Mouse (Mus musculus) midbrain, embryonic 13.5 days (tissue): ENCODE data around the gene Olfr25. TPM values are rescaled to one million over a fixed set of nuclear protein-coding genes. Genes with fewer than 3 reads are reported as not detected.

Experiments
- ATAC-seq: fragments of 200-750 bp; cut with Nextera tagmentation; 2 replicates; pipeline ENCODE4 v1.8.0; 2017; ENCODE audit warnings: mild to moderate bottlenecking, moderate TSS enrichment, moderate library complexity
- H3K27ac ChIP-seq: fragments of 300-500 bp; sonication (generic); 2 replicates; pipeline ENCODE4 v1.5.1; 2015; ENCODE audit warnings: inconsistent platforms, mild to moderate bottlenecking, moderate library complexity
- H3K27me3 ChIP-seq: fragments of 300-500 bp; sonication (generic); 2 replicates; pipeline ENCODE4 v1.6.1; 2015; ENCODE audit warnings: mild to moderate bottlenecking, inconsistent platforms
- H3K36me3 ChIP-seq: fragments of 300-500 bp; sonication (generic); 2 replicates; pipeline ENCODE4 v1.6.1; 2015; ENCODE audit warnings: mild to moderate bottlenecking, inconsistent platforms
- H3K4me1 ChIP-seq: fragments of 300-500 bp; sonication (generic); replicated peaks from 2 replicates; pipeline ENCODE4 v1.6.1; 2015; ENCODE audit warnings: inconsistent platforms
- H3K4me2 ChIP-seq: fragments of 300-500 bp; sonication (generic); replicated peaks from 2 replicates; pipeline ENCODE4 v1.6.1; 2015; ENCODE audit warnings: moderate library complexity, mild to moderate bottlenecking, inconsistent platforms
- H3K4me3 ChIP-seq: fragments of 300-500 bp; sonication (generic); replicated peaks from 2 replicates; pipeline ENCODE4 v1.5.1; 2015; ENCODE audit warnings: mild to moderate bottlenecking, inconsistent platforms
- H3K9ac ChIP-seq: fragments of 300-500 bp; sonication (generic); replicated peaks from 2 replicates; pipeline ENCODE4 v1.6.1; 2015; ENCODE audit warnings: mild to moderate bottlenecking, inconsistent platforms
- H3K9me3 ChIP-seq: fragments of 300-500 bp; sonication (generic); 2 replicates; pipeline ENCODE4 v1.6.1; 2016; ENCODE audit warnings: mild to moderate bottlenecking, inconsistent platforms
- whole genome bisulfite sequencing: fragments of 180-500 bp; shearing (Covaris S2); methylation state at CpG from one replicate; pipeline ENCODE4 v1.1.7; 2015; 5-methylcytosine and 5-hydroxymethylcytosine counted together
- polyA plus RNA-seq: library from polyadenylated mRNA; unstranded; fragments of >200 nt; fragmentation: Nextera tagmentation; extraction: Ambion mirVana; gene quantifications from 2 replicates; pipeline ENCODE4 v1.2.1, GENCODE M21; 2015

The Olfr25 gene
- polyA plus RNA-seq, result not detected in 2 replicates

- 76% methylated on average over 3 of the region's 3 CpGs for WGBS
- Histone ChIP-seq H3K9ac (no peak within 1 kb of the TSS), H3K4me2 (no peak within 1 kb of the TSS), H3K4me1 (no peaks in the 10 kb centered on the region), H3K27ac (no peak within 1 kb of the TSS), H3K36me3 (no peaks in the 10 kb centered on the region), H3K4me3 (no peak within 1 kb of the TSS), H3K9me3 (no peaks in the 10 kb centered on the region), H3K27me3 (no peaks in the 10 kb centered on the region)
- ATAC-seq, result no peak
These were observed at the start of gene Olfr25 for GRCm38 (mm10) chr9:38328760-38329159. TSS of gene Olfr25 (plus strand) at chr9:38329060.

GRCm38 (mm10) chr9:38290807-38291206 is 38.1 kb upstream of the Olfr25 start, which contains the start of gene Olfr896-ps1:
TSS of gene Olfr896-ps1 (plus strand) at chr9:38291107.
- Histone ChIP-seq H3K4me3 (no peak within 1 kb of the TSS), H3K4me2 (no peak within 1 kb of the TSS), H3K9ac (no peak within 1 kb of the TSS), H3K27me3 (no peaks in the 10 kb centered on the region), H3K9me3 (no peaks in the 10 kb centered on the region), H3K27ac (no peak within 1 kb of the TSS), H3K4me1 (no peaks in the 10 kb centered on the region), H3K36me3 (no peaks in the 10 kb centered on the region)
- ATAC-seq, result no peak
- whole genome bisulfite sequencing, result 83% methylated on average over 1 of the region's 1 CpGs

- Histone ChIP-seq H3K9me3 (no peaks in the 10 kb centered on the region), H3K4me2 (no peak within 1 kb of the TSS), H3K27me3 (no peaks in the 10 kb centered on the region), H3K27ac (no peak within 1 kb of the TSS), H3K9ac (no peak within 1 kb of the TSS), H3K4me3 (no peak within 1 kb of the TSS), H3K36me3 (no peaks in the 10 kb centered on the region), H3K4me1 (no peaks in the 10 kb centered on the region)
- no peak for ATAC-seq
- WGBS, result 95% methylated on average over 4 of the region's 4 CpGs
These were observed 19.3 kb downstream of the Olfr25 start, which contains the start of gene Olfr898 for GRCm38 (mm10) chr9:38348111-38348510. TSS of gene Olfr898 (plus strand) at chr9:38348411.

- Histone ChIP-seq H3K4me2 (no peak within 1 kb of the TSS), H3K36me3 (no peaks in the 10 kb centered on the region), H3K9me3 (no peaks in the 10 kb centered on the region), H3K27ac (no peak within 1 kb of the TSS), H3K4me3 (no peak within 1 kb of the TSS), H3K27me3 (no peaks in the 10 kb centered on the region), H3K9ac (no peak within 1 kb of the TSS), H3K4me1 (no peaks in the 10 kb centered on the region)
- 85% methylated on average over 2 of the region's 2 CpGs for WGBS
- ATAC-seq, result no peak
These were observed 37.7 kb downstream of the Olfr25 start, which contains the start of gene Olfr250 for GRCm38 (mm10) chr9:38366596-38366995. TSS of gene Olfr250 (plus strand) at chr9:38366896.

GRCm38 (mm10) chr9:38376786-38377185 is 47.9 kb downstream of the Olfr25 start, which contains the start of gene Olfr251:
TSS of gene Olfr251 (plus strand) at chr9:38377086.
- Histone ChIP-seq H3K9ac (no peak within 1 kb of the TSS), H3K27ac (no peak within 1 kb of the TSS), H3K4me1 (no peaks in the 10 kb centered on the region), H3K9me3 (no peaks in the 10 kb centered on the region), H3K4me3 (no peak within 1 kb of the TSS), H3K27me3 (no peaks in the 10 kb centered on the region), H3K36me3 (no peaks in the 10 kb centered on the region), H3K4me2 (no peak within 1 kb of the TSS)
- ATAC-seq, result no peak
- WGBS, result 73% methylated on average over 2 of the region's 2 CpGs

Other genes with a start within 250 kb of the Olfr25 start
- not detected in 2 replicates for gene Olfr887, start 245.0 kb upstream of the Olfr25 start, polyA plus RNA-seq
- not detected in 2 replicates for gene Olfr888, start 220.9 kb upstream of the Olfr25 start, polyA plus RNA-seq
- 0.06 and 0.07 TPM in 2 replicates for gene Olfr889, start 213.9 kb upstream of the Olfr25 start, polyA plus RNA-seq
- not detected in 2 replicates for gene Olfr890, start 186.5 kb upstream of the Olfr25 start, polyA plus RNA-seq
- not detected in 2 replicates for gene Olfr891, start 148.2 kb upstream of the Olfr25 start, polyA plus RNA-seq
- gene Olfr893, start 120.7 kb upstream of the Olfr25 start, polyA plus RNA-seq, result not detected in 2 replicates
- not detected in 2 replicates for gene Olfr894, start 111.0 kb upstream of the Olfr25 start, polyA plus RNA-seq
- not detected in 2 replicates for gene Olfr143, start 76.3 kb upstream of the Olfr25 start, polyA plus RNA-seq
- not detected in 2 replicates for gene Olfr895, start 61.2 kb upstream of the Olfr25 start, polyA plus RNA-seq
- gene Olfr896-ps1, start 38.0 kb upstream of the Olfr25 start, polyA plus RNA-seq, result not detected in 2 replicates
- gene Olfr898, start 19.4 kb downstream of the Olfr25 start, polyA plus RNA-seq, result not detected in 2 replicates
- not detected in 2 replicates for gene Olfr250, start 37.8 kb downstream of the Olfr25 start, polyA plus RNA-seq
- not detected in 2 replicates for gene Olfr251, start 48.0 kb downstream of the Olfr25 start, polyA plus RNA-seq
- not detected in 2 replicates for gene Olfr147, start 72.6 kb downstream of the Olfr25 start, polyA plus RNA-seq
- not detected in 2 replicates for gene Olfr901, start 100.4 kb downstream of the Olfr25 start, polyA plus RNA-seq
- not detected in 2 replicates for gene Olfr902, start 118.6 kb downstream of the Olfr25 start, polyA plus RNA-seq
- gene Olfr904, start 134.1 kb downstream of the Olfr25 start, polyA plus RNA-seq, result not detected in 2 replicates
- gene Olfr905, start 142.0 kb downstream of the Olfr25 start, polyA plus RNA-seq, result not detected in 2 replicates
- gene Olfr906, start 158.0 kb downstream of the Olfr25 start, polyA plus RNA-seq, result not detected in 2 replicates
- gene Olfr907, start 166.7 kb downstream of the Olfr25 start, polyA plus RNA-seq, result not detected in 2 replicates
- not detected in 2 replicates for gene Olfr911-ps1, start 192.5 kb downstream of the Olfr25 start, polyA plus RNA-seq
- not detected in 2 replicates for gene Olfr910, start 208.8 kb downstream of the Olfr25 start, polyA plus RNA-seq